Mouse (Mus musculus): ENCODE measurements around the gene Shc1. TPM values are rescaled to one million over a fixed set of nuclear protein-coding genes. Genes with fewer than 3 reads are reported as not detected.

The Shc1 gene
- polyA plus RNA-seq, 1 experiment from 2014 or later: 48.6 TPM

DNA sequence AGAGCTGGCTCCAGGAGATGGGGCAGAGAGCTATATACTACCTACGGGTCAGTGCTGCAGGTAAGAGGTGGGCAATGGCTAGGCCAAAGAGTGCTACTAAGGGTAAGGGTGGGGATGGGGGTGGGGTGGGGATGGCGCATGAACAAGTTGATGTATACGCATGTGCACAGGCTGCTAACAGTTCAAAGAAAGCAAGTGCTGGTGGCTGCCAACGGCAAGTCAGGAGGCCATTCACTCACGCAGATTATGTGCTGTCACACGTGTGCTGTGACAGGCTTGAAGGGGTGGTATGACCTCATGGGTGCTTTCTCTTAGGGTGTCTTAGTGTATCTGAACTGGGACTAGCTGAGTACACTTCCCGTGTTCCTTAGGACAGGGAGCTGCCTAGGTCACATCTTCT lies 16.9 kb upstream of the Shc1 start:
- Histone ChIP-seq H3K4me3 (ENCODE audit: low read depth, low read length) (no peak overlapping the region), H3K36me3 (ENCODE audit: control insufficient read depth, insufficient read depth) (peaks cover 40% of the 10 kb centered on the region), H3K27me3 (replicated peaks; ENCODE audit: control insufficient read depth, insufficient read depth, low read length) (no peaks in the 10 kb centered on the region), H3K9ac (ENCODE audit: low read depth, low read length) (no peak overlapping the region), H3K4me2 (replicated peaks; ENCODE audit: low read depth) (no peak overlapping the region), H3K4me1 (replicated peaks; ENCODE audit: control insufficient read depth, insufficient read depth, low read length) (no peaks in the 10 kb centered on the region), H3K27ac (ENCODE audit: low read depth, low read length) (peak overlapping the region; percentile 54), H3K9me3 (ENCODE audit: control insufficient read depth) (no peaks in the 10 kb centered on the region)
- peak; percentile 24; the same call in 1 of the 2 replicates for ATAC-seq
- TF ChIP-seq CTCF (IDR thresholded peaks at IDR 0.05; ENCODE audit: low read depth): no peak
- WGBS: 72% methylated on average over 7 of the region's 7 CpGs

DNA sequence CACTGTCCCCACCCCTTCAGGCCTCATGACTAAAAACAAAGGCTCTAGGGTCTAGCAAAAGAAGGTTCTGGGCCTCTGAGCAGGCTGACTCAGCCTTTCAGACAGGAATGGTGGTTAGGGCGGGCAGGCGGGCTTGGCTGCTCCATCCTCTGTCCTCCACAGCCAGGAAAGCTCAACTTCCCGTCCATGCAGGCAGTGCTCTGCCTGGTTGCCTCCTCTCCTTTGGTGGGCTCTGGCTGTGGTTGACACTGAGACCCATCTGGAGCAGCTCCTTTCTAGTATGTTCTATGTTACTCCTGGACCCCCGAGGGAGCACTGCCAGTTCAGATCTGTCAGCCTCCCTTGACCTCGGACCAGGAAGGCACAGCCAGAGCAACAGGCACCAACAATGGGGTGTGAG lies 15.6 kb upstream of the Shc1 start, which contains the start of gene Lenep:
TSS of gene Lenep (minus strand) at position 101 of the 400 bp plus-strand sequence.
- WGBS: 77% methylated on average over 5 of the region's 5 CpGs
- no peaks in the 10 kb centered on the region for H3K9me3 ChIP-seq (ENCODE audit: control insufficient read depth)
- H3K4me3 ChIP-seq (ENCODE audit: low read depth, low read length): no peak within 1 kb of the TSS
- H3K36me3 ChIP-seq (ENCODE audit: control insufficient read depth, insufficient read depth): peaks cover 45% of the 10 kb centered on the region
- H3K9ac ChIP-seq (ENCODE audit: low read depth, low read length): no peak within 1 kb of the TSS
- peak within 1 kb of the TSS; percentile 54; the same call in 1 of the 2 replicates for H3K27ac ChIP-seq (ENCODE audit: low read depth, low read length)
- TF ChIP-seq CTCF (IDR thresholded peaks at IDR 0.05; ENCODE audit: low read depth): no peak
- no peak for ATAC-seq
- no peaks in the 10 kb centered on the region for H3K4me1 ChIP-seq (replicated peaks; ENCODE audit: control insufficient read depth, insufficient read depth, low read length)
- no peak within 1 kb of the TSS for H3K4me2 ChIP-seq (replicated peaks; ENCODE audit: low read depth)
- H3K27me3 ChIP-seq (replicated peaks; ENCODE audit: control insufficient read depth, insufficient read depth, low read length): no peaks in the 10 kb centered on the region

DNA sequence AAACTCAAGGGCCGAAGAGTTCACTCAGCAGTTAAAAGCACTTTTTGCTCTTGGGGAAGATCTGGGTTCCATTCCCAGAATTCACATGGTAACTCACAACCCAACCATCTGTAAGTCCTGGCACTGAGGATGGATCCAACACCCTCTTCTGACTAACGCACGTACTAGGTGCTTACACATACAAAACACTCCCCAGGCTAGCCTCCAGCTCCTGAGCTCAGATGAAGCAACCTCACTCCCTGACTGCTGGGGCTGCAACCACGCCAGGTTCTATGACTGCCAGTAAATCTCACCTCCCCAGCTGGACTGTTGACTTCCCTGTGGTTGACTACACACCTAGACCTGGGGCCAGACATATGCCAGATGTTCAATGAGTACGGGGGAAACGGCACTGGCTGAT lies 11.4 kb upstream of the Shc1 start:
- H3K36me3 ChIP-seq (ENCODE audit: control insufficient read depth, insufficient read depth): peaks cover 48% of the 10 kb centered on the region
- H3K9ac ChIP-seq (ENCODE audit: low read depth, low read length): no peak overlapping the region
- WGBS: 82% methylated on average over 6 of the region's 6 CpGs
- no peak overlapping the region for H3K4me2 ChIP-seq (replicated peaks; ENCODE audit: low read depth)
- no peak for TF ChIP-seq CTCF (IDR thresholded peaks at IDR 0.05; ENCODE audit: low read depth)
- H3K4me1 ChIP-seq (replicated peaks; ENCODE audit: control insufficient read depth, insufficient read depth, low read length): no peaks in the 10 kb centered on the region; the same call in 1 of the 2 replicates
- no peak overlapping the region for H3K4me3 ChIP-seq (ENCODE audit: low read depth, low read length)
- H3K27me3 ChIP-seq (replicated peaks; ENCODE audit: control insufficient read depth, insufficient read depth, low read length): no peaks in the 10 kb centered on the region
- no peaks in the 10 kb centered on the region for H3K9me3 ChIP-seq (ENCODE audit: control insufficient read depth)
- no peak for ATAC-seq
- no peak overlapping the region for H3K27ac ChIP-seq (ENCODE audit: low read depth, low read length)

DNA sequence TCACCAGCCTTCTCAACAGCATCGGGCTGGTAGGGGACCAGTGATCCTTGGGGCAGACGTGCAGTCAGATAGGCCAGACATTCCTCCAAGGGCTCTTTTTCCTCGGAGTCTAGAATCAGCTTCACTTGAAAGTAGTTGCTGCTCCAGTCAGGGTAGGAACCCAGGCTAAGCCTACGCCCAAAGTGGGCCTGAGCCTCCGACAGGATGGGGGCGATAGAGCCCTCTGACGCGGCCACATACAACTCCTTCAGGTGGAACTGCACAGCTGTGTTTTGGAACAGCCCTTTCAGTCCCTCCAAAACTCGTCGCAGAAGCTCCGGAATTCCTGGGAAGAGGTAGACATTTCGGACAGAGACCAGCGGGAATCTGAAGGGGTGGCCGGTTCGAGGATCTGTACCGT lies 9.8 kb upstream of the Shc1 start:
- TF ChIP-seq CTCF (IDR thresholded peaks at IDR 0.05; ENCODE audit: low read depth): no peak
- H3K9me3 ChIP-seq (ENCODE audit: control insufficient read depth): no peaks in the 10 kb centered on the region
- H3K27me3 ChIP-seq (replicated peaks; ENCODE audit: control insufficient read depth, insufficient read depth, low read length): no peaks in the 10 kb centered on the region
- no peak overlapping the region for H3K4me3 ChIP-seq (ENCODE audit: low read depth, low read length)
- H3K36me3 ChIP-seq (ENCODE audit: control insufficient read depth, insufficient read depth): peaks cover 35% of the 10 kb centered on the region
- H3K9ac ChIP-seq (ENCODE audit: low read depth, low read length): no peak overlapping the region
- ATAC-seq: no peak
- WGBS: 70% methylated on average over 16 of the region's 16 CpGs
- no peak overlapping the region for H3K4me2 ChIP-seq (replicated peaks; ENCODE audit: low read depth)
- no peaks in the 10 kb centered on the region; the same call in 1 of the 2 replicates for H3K4me1 ChIP-seq (replicated peaks; ENCODE audit: control insufficient read depth, insufficient read depth, low read length)
- no peak overlapping the region for H3K27ac ChIP-seq (ENCODE audit: low read depth, low read length)

DNA sequence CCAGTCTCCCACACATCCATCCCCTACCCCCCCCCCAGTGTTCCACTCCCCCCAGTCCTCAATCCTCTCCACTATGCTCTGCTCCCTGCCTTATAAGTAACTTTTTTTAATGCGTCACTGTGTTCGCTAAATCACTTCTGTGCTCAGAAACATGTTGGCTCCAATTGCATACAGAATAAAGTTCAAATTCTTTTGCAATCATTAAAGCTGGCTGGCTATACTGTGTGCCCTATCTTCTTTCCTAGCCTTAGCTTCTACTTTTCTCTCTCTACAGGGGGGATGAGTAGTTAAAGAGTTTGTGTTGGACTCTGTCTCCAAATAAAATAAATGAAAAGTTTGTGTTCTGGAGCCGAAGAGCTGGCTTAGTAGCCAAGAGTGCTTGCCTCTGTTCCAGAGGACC lies 8.5 kb upstream of the Shc1 start:
- Histone ChIP-seq H3K4me1 (replicated peaks; ENCODE audit: control insufficient read depth, insufficient read depth, low read length) (no peaks in the 10 kb centered on the region; the same call in 1 of the 2 replicates), H3K27me3 (replicated peaks; ENCODE audit: control insufficient read depth, insufficient read depth, low read length) (no peaks in the 10 kb centered on the region), H3K36me3 (ENCODE audit: control insufficient read depth, insufficient read depth) (peaks cover 32% of the 10 kb centered on the region), H3K4me2 (replicated peaks; ENCODE audit: low read depth) (no peak overlapping the region), H3K9ac (ENCODE audit: low read depth, low read length) (no peak overlapping the region), H3K27ac (ENCODE audit: low read depth, low read length) (no peak overlapping the region), H3K4me3 (ENCODE audit: low read depth, low read length) (no peak overlapping the region), H3K9me3 (ENCODE audit: control insufficient read depth) (no peaks in the 10 kb centered on the region)
- WGBS: 83% methylated on average over 3 of the region's 3 CpGs
- no peak for TF ChIP-seq CTCF (IDR thresholded peaks at IDR 0.05; ENCODE audit: low read depth)
- ATAC-seq: no peak

DNA sequence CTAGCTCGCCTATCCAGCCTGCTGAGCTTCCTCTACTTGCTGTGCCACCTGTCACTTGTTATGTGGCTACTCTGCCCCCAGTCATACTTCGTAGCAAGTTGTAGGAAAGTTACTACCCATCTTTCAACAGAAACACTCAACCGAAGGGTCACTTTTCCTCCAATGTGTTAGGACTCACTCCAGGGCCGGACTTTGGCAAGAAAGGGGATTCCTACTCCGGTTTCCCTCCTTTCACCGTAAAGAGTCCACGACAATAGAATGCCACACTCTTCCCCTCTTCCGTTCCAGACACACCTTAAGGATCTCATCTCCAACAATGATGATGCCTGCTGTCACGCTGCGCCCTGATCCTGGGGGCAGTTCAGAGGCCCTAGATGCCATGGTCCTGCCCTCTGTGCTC lies 7.4 kb upstream of the Shc1 start:
- no peak for ATAC-seq
- 64% methylated on average over 10 of the region's 10 CpGs for WGBS
- peak overlapping the region; percentile 77 for H3K4me2 ChIP-seq (replicated peaks; ENCODE audit: low read depth)
- peaks cover 34% of the 10 kb centered on the region for H3K36me3 ChIP-seq (ENCODE audit: control insufficient read depth, insufficient read depth)
- no peaks in the 10 kb centered on the region for H3K27me3 ChIP-seq (replicated peaks; ENCODE audit: control insufficient read depth, insufficient read depth, low read length)
- no peak for TF ChIP-seq CTCF (IDR thresholded peaks at IDR 0.05; ENCODE audit: low read depth)
- H3K9me3 ChIP-seq (ENCODE audit: control insufficient read depth): no peaks in the 10 kb centered on the region
- no peaks in the 10 kb centered on the region; the same call in 1 of the 2 replicates for H3K4me1 ChIP-seq (replicated peaks; ENCODE audit: control insufficient read depth, insufficient read depth, low read length)
- peak overlapping the region; percentile 64 for H3K4me3 ChIP-seq (ENCODE audit: low read depth, low read length)
- H3K27ac ChIP-seq (ENCODE audit: low read depth, low read length): peak overlapping the region; percentile 42
- peak overlapping the region; percentile 62 for H3K9ac ChIP-seq (ENCODE audit: low read depth, low read length)
